Mouse (Mus musculus): ENCODE measurements around the gene Mpp1. TPM values are rescaled to one million over a fixed set of nuclear protein-coding genes. Genes with fewer than 3 reads are reported as not detected.

Mpp1 gene
- 10 to 100 TPM; 42.5 to 50.9 TPM for total RNA-seq (2023)

GRCm38 (mm10) chrX:75130467-75131160, at the start of gene Mpp1:
Gene Mpp1 (minus strand): TSS chrX:75131016.

GRCm38 (mm10) chrX:75163670-75164069, 32.9 kb upstream of the Mpp1 start, which contains the start of gene Smim9:
Gene Smim9 (minus strand): TSS chrX:75163770.

GRCm38 (mm10) chrX:75095369-75096162, 35.2 kb downstream of the Mpp1 start, which contains the start of gene Dkc1:
Gene Dkc1 (plus strand): TSS chrX:75095854.

GRCm38 (mm10) chrX:75084774-75085508, 45.9 kb downstream of the Mpp1 start, which contains the start of gene Gab3:
Gene Gab3 (minus strand): TSS chrX:75085458.

Other genes with a start within 250 kb of the Mpp1 start
- 10 to 100 TPM; 12.2 to 12.6 TPM for gene Gab3, start 45.6 kb downstream of the Mpp1 start, total RNA-seq (2023)
- gene Dkc1, start 35.2 kb downstream of the Mpp1 start, total RNA-seq (2023): 10 to 100 TPM; 71.0 to 77.5 TPM
- not detected for gene Smim9, start 32.8 kb upstream of the Mpp1 start, total RNA-seq (2023)

Measured in B cell, adult 67 days (primary cell).